Mouse (Mus musculus): ENCODE data around the gene Nckap5l.

Nckap5l gene

GRCm38 (mm10) chr15:99431504-99431903 lies 26.0 kb downstream of the Nckap5l start:
- no peak for DNase-seq (ENCODE audit: low read depth, low spot score)

GRCm38 (mm10) chr15:99431063-99431462 lies 26.5 kb downstream of the Nckap5l start:
- DNase-seq (ENCODE audit: low read depth, low spot score), result no peak

- peak; percentile 32 for DNase-seq (ENCODE audit: low read depth, low spot score)
These were observed 27.2 kb downstream of the Nckap5l start for GRCm38 (mm10) chr15:99430394-99430793.

GRCm38 (mm10) chr15:99423884-99424283 lies 33.7 kb downstream of the Nckap5l start:
- DNase-seq (ENCODE audit: low read depth, low spot score), result no peak

- no peak for DNase-seq (ENCODE audit: low read depth, low spot score)
These were observed 34.4 kb downstream of the Nckap5l start for GRCm38 (mm10) chr15:99423131-99423530.

GRCm38 (mm10) chr15:99422551-99422950 lies 35.0 kb downstream of the Nckap5l start:
- DNase-seq (ENCODE audit: low read depth, low spot score), result no peak

- no peak for DNase-seq (ENCODE audit: low read depth, low spot score)
These were observed 35.9 kb downstream of the Nckap5l start for GRCm38 (mm10) chr15:99421676-99422075.

GRCm38 (mm10) chr15:99421152-99421551 lies 36.4 kb downstream of the Nckap5l start:
- DNase-seq (ENCODE audit: low read depth, low spot score), result peak; percentile 51

- peak; percentile 25 for DNase-seq (ENCODE audit: low read depth, low spot score)
These were observed 37.0 kb downstream of the Nckap5l start for GRCm38 (mm10) chr15:99420521-99421014.

GRCm38 (mm10) chr15:99420101-99420500 lies 37.4 kb downstream of the Nckap5l start:
- DNase-seq (ENCODE audit: low read depth, low spot score), result no peak

- DNase-seq (ENCODE audit: low read depth, low spot score), result no peak
These were observed 39.8 kb downstream of the Nckap5l start for GRCm38 (mm10) chr15:99417692-99418271.

GRCm38 (mm10) chr15:99416957-99417356 lies 40.6 kb downstream of the Nckap5l start:
- no peak for DNase-seq (ENCODE audit: low read depth, low spot score)

- DNase-seq (ENCODE audit: low read depth, low spot score), result peak; percentile 96
These were observed 41.1 kb downstream of the Nckap5l start for GRCm38 (mm10) chr15:99416348-99416882.

- DNase-seq (ENCODE audit: low read depth, low spot score), result peak; percentile 84
These were observed 41.8 kb downstream of the Nckap5l start for GRCm38 (mm10) chr15:99415793-99416192.

GRCm38 (mm10) chr15:99411747-99412146 lies 45.8 kb downstream of the Nckap5l start:
- no peak for DNase-seq (ENCODE audit: low read depth, low spot score)

GRCm38 (mm10) chr15:99408845-99409244 lies 48.7 kb downstream of the Nckap5l start:
- DNase-seq (ENCODE audit: low read depth, low spot score), result no peak

- DNase-seq (ENCODE audit: low read depth, low spot score), result no peak
These were observed 50.5 kb downstream of the Nckap5l start for GRCm38 (mm10) chr15:99406986-99407570.

GRCm38 (mm10) chr15:99405150-99405549 lies 52.4 kb downstream of the Nckap5l start:
- no peak for DNase-seq (ENCODE audit: low read depth, low spot score)

- DNase-seq (ENCODE audit: low read depth, low spot score), result no peak
These were observed 54.2 kb downstream of the Nckap5l start for GRCm38 (mm10) chr15:99403159-99403889.

GRCm38 (mm10) chr15:99400602-99401001 lies 56.9 kb downstream of the Nckap5l start:
- no peak for DNase-seq (ENCODE audit: low read depth, low spot score)

GRCm38 (mm10) chr15:99399503-99400245 lies 57.9 kb downstream of the Nckap5l start:
- DNase-seq (ENCODE audit: low read depth, low spot score), result no peak

- no peak for DNase-seq (ENCODE audit: low read depth, low spot score)
These were observed 59.9 kb downstream of the Nckap5l start for GRCm38 (mm10) chr15:99397622-99398021.

All from CD4-positive, CD25-positive, alpha-beta regulatory T cell, adult 2 months (primary cell).